Mouse (Mus musculus) hindbrain, embryonic 11.5 days (tissue): Measurements from ENCODE around the gene Lrrc7. TPM values are rescaled to one million over a fixed set of nuclear protein-coding genes. Genes with fewer than 3 reads are reported as not detected.
A peak's percentile ranks its signal among the peaks of the same experiment; 100 is the strongest.

Experiments
- ATAC-seq: fragments of 200-750 bp; cut with Nextera tagmentation; 2 replicates; pipeline ENCODE4 v1.8.0; 2017; ENCODE audit warnings: mild to moderate bottlenecking, moderate TSS enrichment, moderate library complexity; ENCODE audit not compliant: low FRiP score
- DNase-seq: peaks from one replicate; pipeline ENCODE4 v3.0.0-alpha.2; 2015; ENCODE audit warnings: low spot score
- H3K27ac ChIP-seq: fragments of 300-500 bp; sonication (generic); 2 replicates; pipeline ENCODE4 v1.5.1; 2014; ENCODE audit warnings: mild to moderate bottlenecking, low read depth, low read length
- H3K27me3 ChIP-seq: fragments of 300-500 bp; sonication (generic); 2 replicates; pipeline ENCODE4 v1.6.1; 2014; ENCODE audit warnings: mild to moderate bottlenecking, low read length, moderate library complexity, mixed read lengths; ENCODE audit not compliant: control insufficient read depth, insufficient read depth
- H3K36me3 ChIP-seq: fragments of 300-500 bp; sonication (generic); 2 replicates; pipeline ENCODE4 v1.6.1; 2014; ENCODE audit warnings: mild to moderate bottlenecking, low read length, moderate library complexity, mixed read lengths; ENCODE audit not compliant: control insufficient read depth, insufficient read depth
- H3K4me1 ChIP-seq: fragments of 300-500 bp; sonication (generic); replicated peaks from 2 replicates; pipeline ENCODE4 v1.6.1; 2014; ENCODE audit warnings: low read length, mixed read lengths; ENCODE audit not compliant: control insufficient read depth, insufficient read depth
- H3K4me2 ChIP-seq: fragments of 300-500 bp; sonication (generic); replicated peaks from 2 replicates; pipeline ENCODE4 v1.6.1; 2014; ENCODE audit warnings: mild to moderate bottlenecking, low read depth, low read length
- H3K4me3 ChIP-seq: fragments of 300-500 bp; sonication (generic); 2 replicates; pipeline ENCODE4 v1.5.1; 2014; ENCODE audit warnings: low read depth, low read length
- H3K9ac ChIP-seq: fragments of 300-500 bp; sonication (generic); 2 replicates; pipeline ENCODE4 v1.6.1; 2014; ENCODE audit warnings: low read depth, low read length
- H3K9me3 ChIP-seq: fragments of 300-500 bp; sonication (generic); 2 replicates; pipeline ENCODE4 v1.6.1; 2016; ENCODE audit warnings: low read length; ENCODE audit not compliant: control insufficient read depth
- whole genome bisulfite sequencing: fragments of 180-500 bp; shearing (Covaris S2); extraction: QIAGEN DNeasy Blood & Tissue Kit; methylation state at CpG from one replicate; pipeline ENCODE4 v1.1.7; 2014; 5-methylcytosine and 5-hydroxymethylcytosine counted together
- polyA plus RNA-seq: library from polyadenylated mRNA; unstranded; fragments of >200 nt; fragmentation: Nextera tagmentation; extraction: Ambion mirVana; gene quantifications from 2 replicates; pipeline ENCODE4 v1.2.1, GENCODE M21; 2014

Gene Lrrc7
- polyA plus RNA-seq, 1 experiment from 2014 or later: 1.5 TPM

- H3K27ac ChIP-seq: no peak overlapping the region
- no peak overlapping the region for H3K4me3 ChIP-seq
- no peak for DNase-seq
- no peak overlapping the region for H3K9ac ChIP-seq
- H3K4me1 ChIP-seq: no peaks in the 10 kb centered on the region
- H3K36me3 ChIP-seq: no peaks in the 10 kb centered on the region
- H3K4me2 ChIP-seq: no peak overlapping the region
- 44% methylated on average over 2 of the region's 2 CpGs for WGBS
- H3K9me3 ChIP-seq: no peaks in the 10 kb centered on the region
- no peaks in the 10 kb centered on the region for H3K27me3 ChIP-seq
- ATAC-seq: no peak
Observed at GRCm38 (mm10) chr3:158388076-158388454, 174.0 kb downstream of the Lrrc7 start.

GRCm38 (mm10) chr3:158387413-158388075 is 174.5 kb downstream of the Lrrc7 start:
- no peak for DNase-seq
- WGBS: 91% methylated on average over 2 of the region's 2 CpGs
- H3K27me3 ChIP-seq: no peaks in the 10 kb centered on the region
- no peaks in the 10 kb centered on the region for H3K4me1 ChIP-seq
- H3K27ac ChIP-seq: no peak overlapping the region
- H3K4me2 ChIP-seq: no peak overlapping the region
- ATAC-seq: no peak
- H3K9ac ChIP-seq: no peak overlapping the region
- H3K36me3 ChIP-seq: no peaks in the 10 kb centered on the region
- H3K9me3 ChIP-seq: no peaks in the 10 kb centered on the region
- H3K4me3 ChIP-seq: no peak overlapping the region

- H3K9ac ChIP-seq: no peak overlapping the region
- no peaks in the 10 kb centered on the region for H3K4me1 ChIP-seq
- H3K27me3 ChIP-seq: no peaks in the 10 kb centered on the region
- 55% methylated on average over 1 of the region's 1 CpGs for WGBS
- no peaks in the 10 kb centered on the region for H3K36me3 ChIP-seq
- no peak overlapping the region for H3K27ac ChIP-seq
- ATAC-seq (no peak), DNase-seq (no peak)
- H3K9me3 ChIP-seq: no peaks in the 10 kb centered on the region
- no peak overlapping the region for H3K4me3 ChIP-seq
- no peak overlapping the region for H3K4me2 ChIP-seq
Observed at GRCm38 (mm10) chr3:158386848-158387247, 175.2 kb downstream of the Lrrc7 start.

GRCm38 (mm10) chr3:158375885-158376284 is 186.1 kb downstream of the Lrrc7 start:
- 3% methylated on average over 1 of the region's 1 CpGs for WGBS
- peak; percentile 49 for DNase-seq
- H3K4me2 ChIP-seq: no peak overlapping the region
- H3K27ac ChIP-seq: no peak overlapping the region
- H3K4me1 ChIP-seq: no peaks in the 10 kb centered on the region
- no peaks in the 10 kb centered on the region for H3K36me3 ChIP-seq
- no peak overlapping the region for H3K4me3 ChIP-seq
- no peaks in the 10 kb centered on the region for H3K9me3 ChIP-seq
- no peaks in the 10 kb centered on the region for H3K27me3 ChIP-seq
- ATAC-seq: peak; percentile 67; the same call in 1 of the 2 replicates
- H3K9ac ChIP-seq: no peak overlapping the region

GRCm38 (mm10) chr3:158369169-158369568 is 192.9 kb downstream of the Lrrc7 start:
- no peaks in the 10 kb centered on the region for H3K4me1 ChIP-seq
- no peak for ATAC-seq
- no peak for DNase-seq
- no peaks in the 10 kb centered on the region for H3K9me3 ChIP-seq
- WGBS: 84% methylated on average over 3 of the region's 3 CpGs
- no peak overlapping the region for H3K4me2 ChIP-seq
- no peak overlapping the region for H3K9ac ChIP-seq
- H3K27ac ChIP-seq: no peak overlapping the region
- no peak overlapping the region for H3K4me3 ChIP-seq
- no peaks in the 10 kb centered on the region for H3K27me3 ChIP-seq
- no peaks in the 10 kb centered on the region for H3K36me3 ChIP-seq

- H3K36me3 ChIP-seq: no peaks in the 10 kb centered on the region
- no peak overlapping the region for H3K9ac ChIP-seq
- no peak for ATAC-seq
- H3K4me1 ChIP-seq: no peaks in the 10 kb centered on the region
- H3K27me3 ChIP-seq: no peaks in the 10 kb centered on the region
- H3K4me2 ChIP-seq: no peak overlapping the region
- DNase-seq: no peak
- H3K27ac ChIP-seq: no peak overlapping the region
- WGBS: 90% methylated on average over 3 of the region's 3 CpGs
- H3K9me3 ChIP-seq: no peaks in the 10 kb centered on the region
- H3K4me3 ChIP-seq: no peak overlapping the region
Observed at GRCm38 (mm10) chr3:158365801-158366200, 196.2 kb downstream of the Lrrc7 start.

GRCm38 (mm10) chr3:158362091-158362490 is 199.9 kb downstream of the Lrrc7 start:
- H3K9me3 ChIP-seq: no peaks in the 10 kb centered on the region
- DNase-seq: no peak
- no peak overlapping the region for H3K4me3 ChIP-seq
- 94% methylated on average over 2 of the region's 2 CpGs for WGBS
- no peaks in the 10 kb centered on the region for H3K27me3 ChIP-seq
- no peak overlapping the region for H3K4me2 ChIP-seq
- H3K9ac ChIP-seq: no peak overlapping the region
- H3K36me3 ChIP-seq: no peaks in the 10 kb centered on the region
- no peak overlapping the region for H3K27ac ChIP-seq
- no peaks in the 10 kb centered on the region for H3K4me1 ChIP-seq
- ATAC-seq: no peak

GRCm38 (mm10) chr3:158356706-158357105 is 205.3 kb downstream of the Lrrc7 start:
- ATAC-seq: no peak
- 82% methylated on average over 1 of the region's 1 CpGs for WGBS

GRCm38 (mm10) chr3:158356194-158356593 is 205.8 kb downstream of the Lrrc7 start:
- Histone ChIP-seq H3K27ac (no peak overlapping the region), H3K4me2 (no peak overlapping the region), H3K4me1 (no peaks in the 10 kb centered on the region), H3K36me3 (no peaks in the 10 kb centered on the region), H3K9ac (no peak overlapping the region), H3K4me3 (no peak overlapping the region), H3K27me3 (no peaks in the 10 kb centered on the region), H3K9me3 (no peaks in the 10 kb centered on the region)
- no peak for ATAC-seq
- DNase-seq: no peak
- WGBS: 93% methylated on average over 4 of the region's 4 CpGs

More at GRCm38 (mm10) chr3:158356706-158357105, 205.3 kb downstream of the Lrrc7 start:
- no peak for DNase-seq
- H3K27ac ChIP-seq: no peak overlapping the region
- H3K36me3 ChIP-seq: no peaks in the 10 kb centered on the region
- no peak overlapping the region for H3K4me3 ChIP-seq
- no peaks in the 10 kb centered on the region for H3K27me3 ChIP-seq
- H3K9me3 ChIP-seq: no peaks in the 10 kb centered on the region
- H3K4me2 ChIP-seq: no peak overlapping the region
- H3K4me1 ChIP-seq: no peaks in the 10 kb centered on the region
- H3K9ac ChIP-seq: no peak overlapping the region
